20 mouse cellular contexts compared by ENCODE assay signal in genomic region chr14:22573585-22573984, GRCm38 (mm10).
"Had no signal": no experiment of that assay in that cellular context is flagged by ENCODE, and none has a peak within 500 bp of the region (broad histone marks: within the 10 kb centered on the region; RNA-seq: fewer than 3 reads in every experiment).

No protein-coding gene starts in this region.

- H3K4me2 ChIP-seq: liver, embryonic 15.5 days; lung, embryonic 15.5 days; midbrain, embryonic 11.5 days; midbrain, embryonic 13.5 days; midbrain, embryonic 15.5 days; neural tube, embryonic 12.5 days had no signal

- H3K36me3 ChIP-seq: liver, embryonic 15.5 days; lung, embryonic 15.5 days; midbrain, embryonic 13.5 days; midbrain, embryonic 15.5 days; neural tube, embryonic 12.5 days had no signal

- H3K9me3 ChIP-seq: liver, embryonic 15.5 days; lung, embryonic 15.5 days; megakaryocyte, embryonic 14.5 days; midbrain, embryonic 13.5 days; midbrain, embryonic 15.5 days; neural tube, embryonic 12.5 days had no signal

- H3K27me3 ChIP-seq: liver, embryonic 15.5 days; neural tube, embryonic 12.5 days had no signal

- H3K4me1 ChIP-seq: liver, embryonic 15.5 days; megakaryocyte, embryonic 14.5 days had no signal

- DNase-seq: liver, postnatal 0 days; lung, adult 2 months; lung, postnatal 14 days; lung, postnatal 36 days; right cerebral cortex, adult 18-20 months; right cerebral cortex, postnatal 25 days; right cerebral cortex, postnatal 4 days; spleen, adult 18-20 months; thymus, adult 18-20 months; thymus, postnatal 25 days; thymus, postnatal 4 days had no signal

- H3K4me3 ChIP-seq: liver, embryonic 15.5 days; lung, embryonic 15.5 days; megakaryocyte, embryonic 14.5 days; midbrain, embryonic 13.5 days; midbrain, embryonic 15.5 days; neural tube, embryonic 12.5 days had no signal

- ATAC-seq: liver, postnatal 0 days; lung, postnatal 0 days; midbrain, embryonic 13.5 days; midbrain, embryonic 15.5 days had no signal

- H3K27ac ChIP-seq: liver, embryonic 15.5 days; lung, embryonic 15.5 days; macrophage; midbrain, embryonic 13.5 days; midbrain, embryonic 15.5 days; neural tube, embryonic 12.5 days had no signal

- H3K9ac ChIP-seq: liver, embryonic 15.5 days; liver, postnatal 0 days; lung, embryonic 15.5 days; midbrain, embryonic 13.5 days; midbrain, embryonic 15.5 days; neural tube, embryonic 12.5 days had no signal
